Mouse (Mus musculus): ENCODE measurements around the gene Mettl8.

Gene Mettl8

GRCm38 (mm10) chr2:71033014-71033413 lies 22.4 kb downstream of the Mettl8 start:
- DNase-seq: no peak

DNA sequence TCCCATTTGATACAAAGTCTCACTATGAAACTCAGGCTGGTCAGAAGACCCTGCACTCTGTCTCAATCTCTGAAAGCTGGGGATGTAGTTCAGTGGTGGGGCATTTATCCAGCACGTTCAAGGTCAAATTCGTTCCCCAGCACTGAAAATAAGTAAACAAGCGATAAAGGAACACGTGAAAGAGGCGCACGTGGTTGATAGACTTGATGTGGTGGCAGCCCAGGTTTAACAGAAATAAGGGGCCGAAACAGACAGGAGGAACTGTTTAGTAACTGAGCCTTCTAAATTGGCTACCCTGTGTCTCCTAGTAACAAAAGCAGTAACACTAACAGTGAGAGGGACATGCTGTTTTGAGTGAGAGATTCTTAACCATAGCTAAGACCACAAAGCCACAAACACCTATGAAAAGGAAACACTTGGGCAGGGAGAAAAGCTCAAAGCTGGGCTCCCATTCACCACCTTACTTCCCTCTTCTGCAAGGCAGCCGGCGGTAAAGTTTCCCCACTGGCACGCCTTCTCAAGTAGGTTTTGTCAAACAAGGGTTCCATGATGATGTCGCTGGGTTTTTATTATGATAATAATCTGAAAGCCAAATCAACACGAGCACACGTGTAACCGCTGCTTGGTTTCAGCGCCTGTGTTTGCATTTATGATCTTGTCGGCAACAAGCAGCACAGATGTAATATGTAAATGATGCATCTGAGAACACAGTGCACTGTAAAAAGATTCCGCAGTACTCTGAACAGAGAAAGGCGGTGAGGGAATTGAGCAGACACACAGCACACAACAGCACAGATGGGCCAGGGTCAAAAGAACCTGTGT lies 23.2 kb downstream of the Mettl8 start:
- no peak for DNase-seq

DNA sequence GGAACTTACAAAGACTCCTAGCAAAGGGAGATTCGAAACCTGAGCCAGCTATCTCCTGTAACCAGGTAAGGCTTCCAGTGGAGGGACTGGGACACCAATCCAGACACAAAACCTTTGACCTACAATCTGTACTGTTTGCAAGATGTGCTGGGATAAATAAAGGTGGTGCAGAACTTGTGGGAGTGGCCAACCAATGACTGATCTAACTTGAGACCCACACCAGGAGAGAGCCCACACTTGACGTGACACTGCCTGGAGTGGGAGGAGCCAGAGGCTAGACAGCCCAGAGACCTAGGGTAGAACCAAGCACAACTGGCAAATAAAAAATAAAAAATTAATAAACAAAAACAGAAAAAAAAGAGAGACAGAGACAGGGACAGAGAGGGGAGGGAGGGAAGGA lies 24.7 kb downstream of the Mettl8 start:
- no peak for DNase-seq

GRCm38 (mm10) chr2:71027631-71028030 lies 27.8 kb downstream of the Mettl8 start:
- no peak for DNase-seq

- DNase-seq: peak; percentile 41 to 47
Observed at GRCm38 (mm10) chr2:71026787-71027186, 28.6 kb downstream of the Mettl8 start.

DNA sequence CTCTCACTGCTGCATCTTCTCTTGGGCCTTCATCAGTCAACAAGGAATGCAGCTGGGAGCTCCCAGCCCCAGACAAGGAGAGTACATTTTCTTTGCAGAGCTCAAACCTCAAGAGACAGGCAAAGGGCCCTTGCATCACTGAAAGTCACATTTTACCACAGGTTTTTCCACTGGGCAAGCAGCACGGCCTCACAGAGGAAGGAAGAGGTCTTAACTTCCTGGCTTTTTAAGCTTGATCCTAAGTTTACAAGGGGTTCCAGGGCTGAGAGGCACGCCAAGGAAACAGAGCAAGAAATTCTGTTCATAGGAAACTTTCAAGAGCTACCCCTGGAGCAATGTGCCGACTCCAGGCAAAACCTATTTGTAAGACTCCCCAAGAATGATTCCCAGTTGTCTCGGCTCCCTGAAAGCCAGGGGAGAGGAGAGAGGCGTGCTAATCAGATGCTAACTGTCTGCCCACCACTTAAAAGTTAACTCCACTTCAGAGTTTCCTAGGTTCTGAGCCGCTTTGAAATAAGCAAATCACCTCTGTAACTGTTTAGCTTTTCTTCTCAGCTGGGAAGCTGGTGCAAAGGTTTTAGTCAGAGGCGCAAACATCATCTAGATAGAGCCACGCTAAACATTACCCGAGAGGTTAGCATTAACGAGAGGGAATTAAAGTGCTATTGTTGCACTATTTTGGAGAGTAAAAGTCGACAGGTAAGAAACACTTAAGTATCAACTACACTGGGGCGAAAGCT lies 29.6 kb downstream of the Mettl8 start:
- DNase-seq: no peak

GRCm38 (mm10) chr2:71023986-71024385 lies 31.4 kb downstream of the Mettl8 start:
- DNase-seq: no peak

DNA sequence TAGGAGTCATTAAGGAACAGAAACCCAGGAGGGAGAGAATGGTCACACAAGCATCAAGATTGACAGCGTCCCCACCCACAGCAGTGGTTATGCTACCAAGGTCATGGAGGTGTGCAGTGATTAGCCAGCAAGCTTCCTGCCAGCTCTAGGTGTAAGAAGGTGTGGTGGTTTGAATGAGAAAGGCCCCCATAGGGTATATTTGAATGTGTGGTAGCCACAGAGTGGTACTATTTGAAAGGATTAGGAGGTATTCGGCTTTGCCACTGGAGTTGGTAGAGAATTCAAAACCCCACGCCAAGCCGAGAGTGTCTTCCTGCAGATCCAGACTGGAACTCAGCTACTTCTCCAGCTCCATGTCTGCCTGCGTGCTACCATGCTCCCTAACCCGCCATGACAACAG lies 32.4 kb downstream of the Mettl8 start:
- no peak for DNase-seq

DNA sequence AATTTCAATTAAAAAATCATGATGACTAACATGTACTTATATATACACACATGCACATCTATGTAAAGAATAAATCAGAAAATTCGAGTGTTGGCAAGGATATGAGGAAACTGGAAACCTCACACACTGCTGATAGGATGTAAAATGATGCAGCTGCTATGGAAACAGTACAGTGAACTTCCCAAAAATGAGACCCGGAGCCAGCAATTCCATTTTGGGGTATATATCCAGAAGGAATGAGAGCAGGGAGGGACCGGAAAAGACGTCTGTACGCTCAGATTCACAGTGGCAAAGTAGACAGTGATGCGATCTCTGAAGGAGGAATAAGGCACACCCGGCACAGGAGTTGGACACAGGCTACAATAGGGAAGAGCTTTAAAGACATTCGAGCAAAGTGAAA lies 34.7 kb downstream of the Mettl8 start:
- DNase-seq: no peak

DNA sequence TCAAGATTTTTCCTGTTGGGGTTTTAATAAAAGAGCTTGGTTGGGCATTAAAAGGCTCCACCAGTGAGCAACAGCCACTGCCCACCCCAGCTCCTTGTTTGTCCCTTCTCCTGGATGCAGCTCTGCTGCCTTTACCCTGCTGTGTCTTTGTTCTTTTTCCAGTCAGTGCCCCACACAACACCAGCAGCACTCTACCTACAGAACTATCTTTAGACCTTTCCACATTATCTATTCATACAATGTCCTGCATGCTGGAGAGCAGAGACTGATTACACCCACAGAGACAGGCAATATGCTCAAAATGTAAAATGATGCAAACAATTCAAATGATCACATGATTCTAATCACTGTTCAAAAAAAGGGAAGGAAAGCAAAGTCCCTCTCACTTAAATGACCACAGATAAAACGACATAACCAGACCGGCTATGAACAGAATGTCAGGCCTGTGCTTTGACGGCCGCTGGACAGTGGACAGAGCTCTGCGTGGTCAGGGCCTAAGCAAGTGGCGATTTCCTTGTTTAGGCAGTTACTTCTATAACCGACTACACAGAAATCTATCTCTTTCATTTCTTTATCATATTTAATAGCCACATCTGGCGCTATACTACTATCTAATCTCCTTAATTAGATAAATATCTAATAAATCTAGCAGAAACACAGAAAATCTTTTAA lies 35.5 kb downstream of the Mettl8 start:
- no peak for DNase-seq

GRCm38 (mm10) chr2:71019277-71019676 lies 36.1 kb downstream of the Mettl8 start:
- peak; percentile 67 to 74 for DNase-seq

GRCm38 (mm10) chr2:71013521-71013920 lies 41.9 kb downstream of the Mettl8 start:
- DNase-seq: no peak

GRCm38 (mm10) chr2:71011816-71012215 lies 43.6 kb downstream of the Mettl8 start:
- no peak for DNase-seq

- peak in 1 of 2 experiments; percentile 19 for DNase-seq
Observed at GRCm38 (mm10) chr2:71004354-71004753, 51.0 kb downstream of the Mettl8 start.

DNA sequence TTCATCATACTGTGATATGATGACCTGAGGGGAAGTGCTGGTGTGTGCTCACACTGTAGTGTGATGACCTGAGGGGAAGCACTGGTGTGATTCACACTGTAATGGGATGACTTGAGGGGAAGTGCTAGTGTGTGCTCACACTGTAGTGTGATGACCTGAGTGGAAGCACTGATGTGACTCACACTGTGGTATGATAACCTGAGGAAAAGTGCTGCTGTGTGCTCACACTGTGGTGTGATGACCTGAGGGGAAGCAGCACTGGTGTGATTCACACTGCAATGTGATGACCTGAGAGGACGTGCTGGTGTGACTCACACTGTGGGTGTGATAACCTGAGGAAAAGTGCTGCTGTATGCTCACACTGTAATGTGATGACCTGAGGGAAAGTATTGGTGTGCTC lies 52.9 kb downstream of the Mettl8 start:
- no peak for DNase-seq

GRCm38 (mm10) chr2:70998771-70999170 lies 56.6 kb downstream of the Mettl8 start:
- DNase-seq: no peak

DNA sequence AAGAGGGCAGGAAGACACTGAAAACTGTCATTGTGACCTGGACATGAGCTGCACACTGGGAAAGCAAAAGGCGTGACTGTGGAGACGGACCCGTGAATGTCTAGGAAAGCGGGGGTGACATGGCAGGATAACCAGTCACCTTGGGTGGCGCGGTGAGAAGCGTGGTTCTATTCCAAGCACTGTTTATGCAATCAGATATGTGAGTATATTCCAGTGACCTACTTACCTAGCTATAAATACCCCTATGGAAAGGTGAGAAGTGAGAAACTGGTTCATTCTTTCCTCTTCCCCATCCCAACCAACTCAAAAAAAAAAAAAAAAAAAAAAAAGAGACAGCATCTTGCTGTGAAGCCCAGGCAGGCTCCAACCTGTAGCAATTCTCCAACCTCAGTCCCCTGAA lies 58.9 kb downstream of the Mettl8 start:
- no peak for DNase-seq

DNA sequence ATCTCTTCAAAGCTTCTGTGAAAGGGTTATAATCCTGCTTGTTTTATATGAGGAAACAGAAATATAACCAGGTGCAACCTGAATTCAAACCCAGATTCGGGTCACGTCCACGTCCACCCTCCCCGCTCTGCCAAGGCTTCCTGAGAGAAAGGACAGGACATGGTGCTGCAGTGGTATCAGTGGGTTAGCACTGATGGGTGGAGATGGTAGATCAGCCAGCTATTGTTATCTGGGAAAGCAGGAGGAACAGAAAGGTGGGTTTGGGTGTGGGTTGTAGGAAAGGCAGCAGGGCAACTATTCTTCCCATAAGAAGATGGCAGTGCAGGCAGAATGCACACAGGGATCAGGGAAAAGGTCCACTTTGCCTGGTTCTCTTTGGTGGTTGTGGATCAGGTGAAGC lies 59.5 kb downstream of the Mettl8 start:
- no peak for DNase-seq

DNA sequence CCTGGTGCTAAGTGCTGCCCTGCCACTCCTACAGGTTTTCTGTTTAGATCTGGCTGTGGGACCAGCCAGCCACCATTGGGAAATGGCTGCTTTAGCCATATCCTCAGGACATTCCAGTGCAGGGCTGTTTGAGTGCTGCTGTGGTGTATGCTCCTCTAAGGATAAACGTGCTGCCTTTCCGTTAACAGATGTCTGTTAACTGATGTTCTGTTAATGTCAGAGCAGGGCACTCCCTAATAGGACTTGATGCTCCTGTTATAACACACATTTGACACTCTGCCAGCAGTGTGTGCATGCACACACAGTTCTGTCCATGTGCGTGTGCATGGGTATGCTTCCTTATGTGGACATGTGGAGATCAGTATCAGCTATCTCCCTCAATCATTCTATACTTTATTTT lies 61.6 kb downstream of the Mettl8 start:
- no peak for DNase-seq

- peak; percentile 8 to 26 for DNase-seq
Observed at GRCm38 (mm10) chr2:70992715-70993114, 62.7 kb downstream of the Mettl8 start.

DNA sequence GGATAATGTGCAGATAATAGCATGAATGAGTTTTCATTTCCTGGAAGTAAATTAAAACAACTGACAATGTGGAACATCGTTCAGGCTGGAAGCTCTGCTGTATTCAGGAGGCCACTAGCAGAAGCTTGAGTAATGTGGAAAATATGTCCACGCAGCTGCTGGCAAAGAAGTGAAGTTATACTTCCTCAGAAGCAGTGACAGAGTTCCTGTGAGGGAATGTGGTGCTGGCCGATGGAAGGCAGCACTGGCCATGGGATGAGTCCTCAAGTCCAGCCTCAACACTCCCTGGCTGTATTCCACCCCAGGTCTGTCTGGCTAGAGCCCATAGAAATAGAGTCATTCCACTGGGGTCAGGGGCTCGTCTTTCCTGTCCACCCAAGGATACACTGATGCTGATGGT lies 65.2 kb downstream of the Mettl8 start:
- DNase-seq: no peak

DNA sequence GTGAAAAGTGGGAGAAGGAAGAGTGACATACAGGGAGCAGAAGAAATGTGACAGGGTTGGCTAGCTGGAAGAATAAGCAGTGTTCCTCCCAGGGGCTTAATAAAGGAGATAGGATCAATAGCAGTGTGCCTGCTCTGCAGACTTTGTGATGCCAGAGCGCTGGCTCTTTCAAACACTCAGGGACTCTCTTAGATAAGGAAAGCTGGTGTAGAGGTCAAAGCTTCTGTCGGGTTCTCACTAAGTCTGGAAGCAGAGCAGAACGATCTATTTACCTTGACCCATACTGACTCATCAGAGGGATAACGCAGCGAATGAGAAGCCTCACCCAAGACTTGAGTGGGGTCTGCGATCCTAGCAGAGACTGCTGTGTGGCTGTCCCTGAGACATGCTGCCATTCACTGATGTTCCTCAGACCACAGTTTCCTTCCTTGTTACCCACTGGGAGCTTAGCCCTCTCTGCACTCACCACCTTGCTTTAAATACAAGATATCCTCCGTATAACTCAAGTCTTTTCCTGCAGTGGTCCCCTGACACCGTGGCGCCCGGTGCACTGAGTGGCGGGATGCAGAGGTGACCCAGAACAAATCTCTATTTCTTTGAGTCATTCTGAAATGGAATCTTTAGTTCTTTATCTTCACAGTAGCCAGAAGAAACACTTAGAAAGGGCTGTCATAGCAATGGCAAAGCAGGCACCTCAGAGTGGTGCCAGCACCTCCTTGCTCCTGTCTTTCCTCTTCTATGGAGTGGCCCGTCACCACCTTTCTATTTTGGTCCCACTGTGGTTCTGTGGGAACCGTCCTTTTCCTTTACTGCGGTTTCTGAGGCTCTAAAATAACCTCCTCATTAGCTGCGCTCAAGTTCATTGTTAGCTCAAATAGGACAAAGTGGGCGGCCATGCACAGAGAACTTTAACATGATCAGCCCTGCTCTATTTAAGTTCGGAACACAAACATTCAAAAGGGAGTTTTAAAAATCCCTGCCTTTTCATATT lies 65.9 kb downstream of the Mettl8 start:
- DNase-seq: no peak

Data from cerebellum, postnatal 10 days (tissue).